Mouse (Mus musculus): ENCODE measurements around the gene Lsm14a. TPM values are rescaled to one million over a fixed set of nuclear protein-coding genes. Genes with fewer than 3 reads are reported as not detected.

The Lsm14a gene
- total and polyA plus RNA-seq, 3 experiments: 53.7 to 193 (median 90.0) TPM

GRCm38 (mm10) chr7:34321958-34322357, 71.2 kb downstream of the Lsm14a start (continued):
- TF ChIP-seq RAD21 (IDR thresholded peaks at IDR 0.05; ENCODE audit: low read depth, low read length) (no peak), ZMIZ1 (IDR thresholded peaks at IDR 0.05; ENCODE audit: low read depth, low read length) (no peak), ZNF384 (IDR thresholded peaks at IDR 0.05; ENCODE audit: low read depth, low read length) (no peak), ETS1 (conservative IDR thresholded peaks at IDR 0.05; ENCODE audit: low read depth, low read length) (peak; percentile 94), ELF1 (IDR thresholded peaks at IDR 0.05; ENCODE audit: low read depth, low read length) (no peak), USF1 (IDR thresholded peaks at IDR 0.05; ENCODE audit: low read depth, low read length) (peak; percentile 16; the same call in 1 of the 2 replicates), MAZ (IDR thresholded peaks at IDR 0.05; ENCODE audit: low read depth, low read length) (no peak), RCOR1 (conservative IDR thresholded peaks at IDR 0.05; ENCODE audit: low read depth, low read length) (no peak), ZKSCAN1 (IDR thresholded peaks at IDR 0.05; ENCODE audit: borderline replicate concordance, low read depth, low read length) (no peak)

- dilution Hi-C loops (cut with MboI; ENCODE audit: extremely low pct_ligation_motif_present, extremely low pct_unique_long_range_greater_than_20kb, low sequenced_read_pairs) (no loop called here), in situ Hi-C loops (cut with MboI; ENCODE audit: low pct_ligation_motif_present, low pct_unique_long_range_greater_than_20kb, low sequenced_read_pairs) (no loop called here)
- peaks cover 10 to 21% of the 10 kb centered on the region in 2 experiments; a peak in 3 of 4 replicates for H3K4me1 ChIP-seq (ENCODE audit: control insufficient read depth in 1 of 2, insufficient read depth in 2 of 2)
- H3K9me3 ChIP-seq (replicated peaks; ENCODE audit: low read length): peaks cover 6% of the 10 kb centered on the region
- no peaks in the 10 kb centered on the region for H3K79me2 ChIP-seq (replicated peaks; ENCODE audit: control insufficient read depth, extremely low read depth, insufficient read depth, poor library complexity, severe bottlenecking)
- H3K9ac ChIP-seq (ENCODE audit: insufficient read depth, low read depth): no peak overlapping the region
- DNase-seq (ENCODE audit: extremely low read depth): no peak
- no peak overlapping the region for H3K27ac ChIP-seq (ENCODE audit: insufficient read depth, low read depth)
- no peak overlapping the region for H3K4me2 ChIP-seq (ENCODE audit: insufficient read depth, low read depth, poor library complexity, severe bottlenecking)
- no peaks in the 10 kb centered on the region for H3K27me3 ChIP-seq (replicated peaks)
- H3K36me3 ChIP-seq (replicated peaks in 1 of 2; ENCODE audit: control insufficient read depth in 1 of 2, insufficient read depth in 1 of 2, low read length in 1 of 2): no peaks in the 10 kb centered on the region
- no peak for TF ChIP-seq MYC (IDR thresholded peaks at IDR 0.05; ENCODE audit: low read depth, low read length)
- no peak for TF ChIP-seq USF1 (IDR thresholded peaks at IDR 0.05; ENCODE audit: low read depth, low read length)
- no peak for TF ChIP-seq HCFC1 (IDR thresholded peaks at IDR 0.05; ENCODE audit: low read depth, low read length)
- no peak for TF ChIP-seq UBTF (IDR thresholded peaks at IDR 0.05; ENCODE audit: low read depth, low read length)
- TF ChIP-seq RCOR1 (conservative IDR thresholded peaks at IDR 0.05; ENCODE audit: low read depth, low read length): no peak
- TF ChIP-seq SIN3A (IDR thresholded peaks at IDR 0.05; ENCODE audit: low read length): no peak
- no peak for TF ChIP-seq ETS1 (conservative IDR thresholded peaks at IDR 0.05; ENCODE audit: low read depth, low read length)
- TF ChIP-seq MAZ (IDR thresholded peaks at IDR 0.05; ENCODE audit: low read depth, low read length): no peak
- TF ChIP-seq JUN (IDR thresholded peaks at IDR 0.05; ENCODE audit: insufficient read depth, low read depth, low read length): no peak
- TF ChIP-seq BHLHE40 (IDR thresholded peaks at IDR 0.05; ENCODE audit: low read depth, low read length): no peak
- no peak overlapping the region for H3K4me3 ChIP-seq (replicated peaks in 1 of 3; ENCODE audit: low read depth in 2 of 3, low read length in 2 of 3, poor library complexity in 1 of 3)
Measured at GRCm38 (mm10) chr7:34321119-34321518, 72.0 kb downstream of the Lsm14a start.

- Histone ChIP-seq H3K27me3 (replicated peaks) (no peaks in the 10 kb centered on the region), H3K4me2 (ENCODE audit: insufficient read depth, low read depth, poor library complexity, severe bottlenecking) (no peak overlapping the region), H3K27ac (ENCODE audit: insufficient read depth, low read depth) (no peak overlapping the region), H3K9me3 (replicated peaks; ENCODE audit: low read length) (peaks cover 6% of the 10 kb centered on the region), H3K9ac (ENCODE audit: insufficient read depth, low read depth) (no peak overlapping the region), H3K79me2 (replicated peaks; ENCODE audit: control insufficient read depth, extremely low read depth, insufficient read depth, poor library complexity, severe bottlenecking) (no peaks in the 10 kb centered on the region), H3K36me3 (replicated peaks in 1 of 2; ENCODE audit: control insufficient read depth in 1 of 2, insufficient read depth in 1 of 2, low read length in 1 of 2) (no peaks in the 10 kb centered on the region), H3K4me3 (replicated peaks in 1 of 3; ENCODE audit: low read depth in 2 of 3, low read length in 2 of 3, poor library complexity in 1 of 3) (no peak overlapping the region), H3K4me1 (ENCODE audit: control insufficient read depth in 1 of 2, insufficient read depth in 2 of 2) (peaks cover 9 to 21% of the 10 kb centered on the region in 2 experiments; a peak in 3 of 4 replicates)
- TF ChIP-seq USF2 (conservative IDR thresholded peaks at IDR 0.05; ENCODE audit: low read depth, low read length) (no peak), JUN (IDR thresholded peaks at IDR 0.05; ENCODE audit: insufficient read depth, low read depth, low read length) (no peak), ELF1 (IDR thresholded peaks at IDR 0.05; ENCODE audit: low read depth, low read length) (no peak), RCOR1 (conservative IDR thresholded peaks at IDR 0.05; ENCODE audit: low read depth, low read length) (no peak), ZNF384 (IDR thresholded peaks at IDR 0.05; ENCODE audit: low read depth, low read length) (no peak), KAT2A (IDR thresholded peaks at IDR 0.05; ENCODE audit: insufficient replicate concordance, low read length) (no peak), ZC3H11A (IDR thresholded peaks at IDR 0.05; ENCODE audit: low read depth, low read length) (no peak), TCF12 (IDR thresholded peaks at IDR 0.05; ENCODE audit: low read depth, low read length) (no peak), MAX (IDR thresholded peaks at IDR 0.05; ENCODE audit: low read length) (no peak), IRF4 (IDR thresholded peaks at IDR 0.05; ENCODE audit: low read depth, low read length) (no peak), E2F4 (IDR thresholded peaks at IDR 0.05; ENCODE audit: insufficient replicate concordance, low read depth, low read length) (no peak)
- no peak for DNase-seq (ENCODE audit: extremely low read depth)
- in situ Hi-C loops (cut with MboI; ENCODE audit: low pct_ligation_motif_present, low pct_unique_long_range_greater_than_20kb, low sequenced_read_pairs) (no loop called here), dilution Hi-C loops (cut with MboI; ENCODE audit: extremely low pct_ligation_motif_present, extremely low pct_unique_long_range_greater_than_20kb, low sequenced_read_pairs) (no loop called here)
Measured at GRCm38 (mm10) chr7:34319957-34320356, 73.2 kb downstream of the Lsm14a start.

All from CH12.LX (cell line).